Mouse (Mus musculus): ENCODE data around the gene Spag9.

GRCm38 (mm10) chr11:94150519-94151470 is 154.9 kb downstream of the Spag9 start:
- TF ChIP-seq CTCF (conservative IDR thresholded peaks at IDR 0.05; ENCODE audit: insufficient read depth, insufficient read length, low read depth, low read length) (no peak), POLR2A (IDR thresholded peaks at IDR 0.05; ENCODE audit: low read depth, low read length) (no peak)

Measured in kidney, adult 2 months (tissue).